Mouse (Mus musculus): ENCODE measurements around the gene Ntn1.

Ntn1 gene

GRCm38 (mm10) chr11:68407266-68407926, 6.8 kb upstream of the Ntn1 start:
- DNase-seq (ENCODE audit: low read depth in 1 of 2, low spot score in 2 of 2), result no peak

- no peak for DNase-seq (ENCODE audit: low read depth in 1 of 2, low spot score in 2 of 2)
These were observed 5.0 kb upstream of the Ntn1 start for GRCm38 (mm10) chr11:68405576-68405975.

- DNase-seq (ENCODE audit: low read depth in 1 of 2, low spot score in 2 of 2), result no peak
These were observed 3.6 kb upstream of the Ntn1 start for GRCm38 (mm10) chr11:68404185-68404584.

- no peak for DNase-seq (ENCODE audit: low read depth in 1 of 2, low spot score in 2 of 2)
These were observed 805 bp upstream of the Ntn1 start for GRCm38 (mm10) chr11:68401428-68401827.

GRCm38 (mm10) chr11:68400021-68400671, 477 bp downstream of the Ntn1 start:
- DNase-seq (ENCODE audit: low read depth in 1 of 2, low spot score in 2 of 2), result no peak

GRCm38 (mm10) chr11:68399548-68400020, 1.0 kb downstream of the Ntn1 start:
- no peak for DNase-seq (ENCODE audit: low read depth in 1 of 2, low spot score in 2 of 2)

- DNase-seq (ENCODE audit: low read depth in 1 of 2, low spot score in 2 of 2), result no peak
These were observed 1.6 kb downstream of the Ntn1 start for GRCm38 (mm10) chr11:68398891-68399547.

GRCm38 (mm10) chr11:68395546-68395945, 5.1 kb downstream of the Ntn1 start:
- DNase-seq (ENCODE audit: low read depth in 1 of 2, low spot score in 2 of 2), result no peak

GRCm38 (mm10) chr11:68394749-68395148, 5.9 kb downstream of the Ntn1 start:
- no peak for DNase-seq (ENCODE audit: low read depth in 1 of 2, low spot score in 2 of 2)

- DNase-seq (ENCODE audit: low read depth in 1 of 2, low spot score in 2 of 2), result no peak
These were observed 6.6 kb downstream of the Ntn1 start for GRCm38 (mm10) chr11:68393897-68394490.

- DNase-seq (ENCODE audit: low read depth in 1 of 2, low spot score in 2 of 2), result no peak
These were observed 10.0 kb downstream of the Ntn1 start for GRCm38 (mm10) chr11:68390381-68391287.

- no peak for DNase-seq (ENCODE audit: low read depth in 1 of 2, low spot score in 2 of 2)
These were observed 11.0 kb downstream of the Ntn1 start for GRCm38 (mm10) chr11:68389621-68390020.

- no peak for DNase-seq (ENCODE audit: low read depth in 1 of 2, low spot score in 2 of 2)
These were observed 12.0 kb downstream of the Ntn1 start for GRCm38 (mm10) chr11:68388655-68389015.

- no peak for DNase-seq (ENCODE audit: low read depth in 1 of 2, low spot score in 2 of 2)
These were observed 12.5 kb downstream of the Ntn1 start for GRCm38 (mm10) chr11:68387971-68388654.

- DNase-seq (ENCODE audit: low read depth in 1 of 2, low spot score in 2 of 2), result no peak
These were observed 13.2 kb downstream of the Ntn1 start for GRCm38 (mm10) chr11:68387441-68387760.

GRCm38 (mm10) chr11:68386589-68387440, 13.8 kb downstream of the Ntn1 start:
- DNase-seq (ENCODE audit: low read depth in 1 of 2, low spot score in 2 of 2), result no peak

GRCm38 (mm10) chr11:68385921-68386588, 14.6 kb downstream of the Ntn1 start:
- no peak for DNase-seq (ENCODE audit: low read depth in 1 of 2, low spot score in 2 of 2)

- no peak for DNase-seq (ENCODE audit: low read depth in 1 of 2, low spot score in 2 of 2)
These were observed 15.4 kb downstream of the Ntn1 start for GRCm38 (mm10) chr11:68385021-68385821.

Measured in monocyte, adult 2 months (primary cell).